Mouse (Mus musculus) CD4-positive, CD25-positive, alpha-beta regulatory T cell, adult 4 months (primary cell): ENCODE results near the gene March4. TPM values are rescaled to one million over a fixed set of nuclear protein-coding genes. Genes with fewer than 3 reads are reported as not detected.

Experiments
- ATAC-seq: one replicate; pipeline ENCODE4 v1.8.0; 2017
- polyA plus RNA-seq, 2 experiments: library from polyadenylated mRNA; unstranded; fragments of 100-300 nt; shearing (Covaris generic); gene quantifications; one replicate each; pipeline ENCODE4 v1.2.1; 2017

March4 gene
- polyA plus RNA-seq, 2 experiments from 2014 or later, result not detected

DNA sequence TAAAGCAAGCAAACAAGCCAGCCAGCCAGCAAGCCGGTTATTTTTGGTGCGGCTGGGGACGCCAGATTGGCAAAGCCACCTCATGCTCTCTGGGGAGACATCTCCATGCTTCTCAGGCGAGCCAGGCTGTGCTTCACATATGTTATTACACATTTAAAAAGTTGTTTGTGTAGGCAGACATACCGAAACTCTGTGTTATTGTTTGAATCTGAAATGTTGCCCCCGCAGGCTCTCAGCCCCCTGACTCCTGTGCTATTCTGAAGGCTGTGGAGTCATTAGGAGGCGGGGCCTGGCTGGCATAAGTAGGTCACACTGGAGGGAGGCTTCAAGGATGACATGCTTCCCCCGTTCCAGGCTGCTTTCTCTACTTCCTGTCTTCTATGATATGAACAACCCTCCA, 97.6 kb downstream of the March4 start:
- ATAC-seq, result no peak

DNA sequence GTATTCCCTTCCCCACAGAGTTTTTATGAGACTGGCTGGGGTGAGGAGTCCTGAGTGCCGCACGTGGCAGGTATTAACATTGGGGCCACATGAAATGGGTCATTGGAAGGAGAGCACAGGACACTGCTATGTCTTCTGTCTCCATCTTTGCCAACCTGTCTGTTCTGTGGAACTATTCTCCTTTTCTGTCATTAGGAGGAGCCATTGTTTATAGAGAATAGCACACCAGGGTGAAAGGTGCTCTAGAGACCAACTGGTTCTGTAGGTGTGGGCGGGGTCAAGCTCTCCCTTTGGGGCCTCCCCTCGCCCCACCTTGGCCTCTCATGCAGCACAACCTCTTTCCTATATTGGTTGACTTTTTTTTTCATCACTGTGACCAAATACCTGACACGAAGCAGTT, 99.8 kb downstream of the March4 start:
- ATAC-seq, result no peak

DNA sequence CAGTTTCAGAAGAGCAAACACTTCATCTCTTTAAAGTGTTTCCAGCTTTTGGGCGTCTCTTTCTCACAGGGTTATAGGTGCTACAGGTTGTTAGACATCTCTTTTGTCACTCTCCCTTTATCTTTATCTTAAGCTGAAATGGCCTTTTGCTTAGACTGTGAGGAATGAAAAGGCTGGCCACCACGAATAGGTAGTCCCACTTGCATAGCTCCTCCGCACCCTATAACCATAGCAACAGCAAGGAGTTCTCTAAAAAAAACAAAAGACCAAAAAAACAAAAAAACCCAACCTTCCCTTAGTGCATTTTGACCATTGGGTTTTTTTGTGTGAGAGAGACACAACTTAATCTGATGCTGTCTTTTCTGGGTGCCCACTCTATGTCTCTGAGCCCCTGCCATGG, 102.2 kb downstream of the March4 start:
- no peak for ATAC-seq

DNA sequence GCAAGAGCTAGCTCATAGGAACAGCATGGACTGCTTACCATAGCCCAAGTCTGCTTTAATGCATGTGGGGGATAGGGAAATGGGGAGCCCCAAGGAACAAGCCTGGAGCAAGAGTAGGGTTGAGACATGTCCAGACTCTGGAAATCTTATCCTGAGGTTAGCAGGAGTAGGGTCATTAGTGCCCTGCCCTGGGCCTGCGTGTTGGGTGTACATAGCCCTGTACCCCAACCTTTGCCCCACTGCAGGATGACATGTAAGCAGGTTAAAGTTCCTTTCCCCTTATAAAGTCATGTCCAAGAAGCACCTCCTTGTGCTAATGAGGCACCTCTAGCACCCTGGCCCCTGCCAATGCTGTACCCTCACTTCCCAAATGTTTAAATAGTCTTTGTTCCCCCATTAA, 104.2 kb downstream of the March4 start:
- ATAC-seq, result no peak

DNA sequence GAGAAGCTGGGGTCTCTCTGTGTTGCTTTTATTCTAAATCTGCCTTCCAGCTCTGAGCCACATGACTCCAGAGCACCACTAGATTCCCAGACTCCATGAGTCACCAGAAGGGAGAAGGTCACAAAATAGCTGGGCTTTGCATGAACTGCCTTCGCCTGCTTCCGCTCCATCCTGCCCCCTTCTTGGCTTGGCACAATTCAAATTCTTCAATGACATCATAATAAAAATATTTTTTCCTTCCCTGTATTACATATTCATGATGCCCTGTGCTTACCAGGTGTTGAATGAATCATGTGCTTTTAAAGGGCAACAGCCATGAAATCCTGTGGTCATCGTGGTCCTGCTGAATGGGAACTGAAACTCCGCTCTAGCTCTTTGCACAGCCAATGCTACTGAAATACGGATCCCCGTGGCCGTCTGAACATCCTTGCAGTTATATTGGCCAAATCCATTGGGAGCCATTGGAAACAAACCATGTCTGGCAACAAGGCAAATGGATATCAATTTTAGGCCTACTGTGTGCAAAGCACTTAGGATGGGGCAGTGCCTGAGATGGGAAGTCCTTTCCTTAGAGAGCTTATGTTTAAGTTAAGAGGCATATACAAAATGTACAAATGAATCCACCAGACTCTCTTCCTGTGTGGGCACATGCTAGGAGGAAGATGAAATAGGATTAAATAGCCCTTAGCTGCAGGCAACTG, 107.5 kb downstream of the March4 start:
- ATAC-seq, result no peak

DNA sequence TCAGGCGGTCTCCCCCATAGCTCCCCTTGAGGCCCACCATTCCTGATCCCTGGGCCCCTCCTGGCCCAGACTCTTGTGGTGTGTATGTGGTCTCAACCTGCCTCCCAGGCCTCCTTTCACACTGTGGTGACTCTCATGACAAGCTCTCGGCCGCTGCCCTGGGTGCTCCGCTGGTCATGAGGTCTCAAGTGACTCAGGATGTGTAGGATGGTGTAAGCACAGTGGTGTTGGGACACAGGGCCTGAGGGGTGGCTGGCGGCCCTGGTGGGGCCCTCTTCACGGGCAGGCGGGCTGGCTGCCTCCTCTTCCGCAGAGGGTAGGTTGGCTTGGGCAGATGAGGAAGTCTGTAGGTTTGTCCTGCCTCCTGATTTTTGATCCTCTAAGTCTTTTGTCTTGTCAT, 108.2 kb downstream of the March4 start:
- no peak for ATAC-seq

DNA sequence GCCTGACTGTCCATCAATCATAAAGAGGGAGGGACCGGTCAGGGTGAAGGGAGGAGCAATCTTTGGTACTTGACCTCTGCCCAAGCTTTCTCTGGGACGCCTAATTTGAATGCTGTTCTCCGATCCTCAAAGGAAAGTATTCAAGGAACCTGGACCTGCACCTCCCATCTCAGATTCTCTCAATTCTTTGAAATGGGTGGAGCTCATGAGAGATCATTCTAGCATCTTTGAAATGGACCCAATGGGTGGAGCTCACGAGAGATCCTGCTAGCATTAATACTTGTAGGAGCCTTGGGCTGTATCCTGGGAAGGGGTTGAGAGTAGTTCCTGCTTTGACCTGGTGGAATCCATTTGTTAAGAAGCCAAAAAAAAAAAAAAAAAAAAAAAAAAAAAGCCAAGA, 110.3 kb downstream of the March4 start:
- no peak for ATAC-seq

DNA sequence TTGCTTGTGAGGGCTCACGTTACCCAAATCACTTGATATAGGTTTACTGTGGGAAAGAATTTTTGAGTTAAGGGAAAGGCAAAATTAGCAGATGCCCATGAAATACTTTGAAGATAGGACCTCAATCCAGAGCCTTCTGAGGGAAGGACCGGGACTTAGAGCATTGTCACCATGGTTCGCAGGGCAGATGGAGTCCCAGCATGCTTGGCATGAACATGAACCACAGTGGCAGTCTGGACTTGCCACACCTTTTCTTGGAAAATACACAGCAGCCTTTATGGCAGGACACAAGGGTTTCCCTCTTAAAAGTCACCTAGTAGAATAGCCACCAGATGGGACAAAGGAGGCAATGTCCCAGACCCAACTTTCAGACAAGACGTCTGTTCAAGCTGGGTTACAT, 114.6 kb downstream of the March4 start:
- no peak for ATAC-seq

DNA sequence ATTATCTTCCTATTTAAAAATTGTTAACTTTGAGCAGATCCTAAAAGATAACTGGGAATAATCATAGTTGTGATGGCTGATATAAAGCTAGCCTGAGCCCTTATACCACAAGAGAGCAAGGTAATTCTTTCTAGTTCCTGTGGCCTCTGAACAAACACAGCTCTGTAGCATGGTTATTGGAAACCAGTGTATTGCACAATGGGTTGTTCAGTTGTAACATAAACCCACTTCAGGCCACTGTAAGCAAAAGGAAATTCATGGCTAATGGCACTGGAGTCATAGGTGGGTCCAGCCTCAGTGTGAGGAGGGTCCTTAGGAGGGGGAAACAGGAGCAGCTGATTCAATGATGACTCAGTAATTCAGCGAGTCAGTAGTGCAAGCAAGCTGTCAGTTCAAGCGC, 116.5 kb downstream of the March4 start:
- ATAC-seq, result no peak

DNA sequence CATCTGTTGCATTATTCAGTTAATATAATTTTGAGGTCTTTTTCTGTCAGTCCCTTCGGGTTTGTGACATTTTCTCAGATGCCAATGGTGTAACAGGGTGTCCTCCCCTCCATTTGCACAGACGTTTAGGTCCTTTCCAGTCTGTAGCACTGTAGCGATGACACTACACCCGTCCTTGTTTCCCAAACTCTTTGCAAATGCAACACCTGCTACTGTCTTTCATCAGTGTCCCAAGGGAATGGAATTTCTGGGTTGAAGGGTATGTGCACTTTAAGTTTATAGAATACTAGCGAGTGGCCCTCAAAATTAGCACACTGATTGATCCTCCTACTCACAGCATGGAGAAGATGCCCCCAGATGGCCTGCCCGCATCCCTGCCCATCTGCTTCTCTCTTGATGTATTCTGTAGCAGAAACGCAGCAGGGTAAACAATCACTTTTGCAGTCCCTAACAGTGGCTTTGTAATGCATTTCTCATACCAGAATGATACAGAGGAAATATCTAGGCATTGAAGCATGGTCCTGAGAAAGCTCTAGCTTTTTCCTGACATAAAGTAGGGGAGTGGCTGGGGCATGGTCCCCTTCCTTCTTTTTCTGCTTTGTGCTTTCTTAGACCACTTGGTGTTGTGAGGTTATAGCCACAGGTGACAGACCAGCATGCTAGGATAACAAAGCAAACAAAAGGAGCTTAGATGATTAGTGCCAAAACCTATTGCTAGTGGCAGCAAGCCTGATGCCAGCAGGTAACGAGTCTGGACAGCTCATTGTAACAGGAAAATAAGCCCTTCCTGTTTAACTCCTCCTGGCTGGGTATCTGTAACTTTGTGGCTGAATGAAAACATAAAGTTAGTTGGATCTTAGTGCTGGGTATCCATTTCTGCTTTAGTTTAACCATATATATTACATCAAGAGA, 117.7 kb downstream of the March4 start:
- ATAC-seq, result no peak

DNA sequence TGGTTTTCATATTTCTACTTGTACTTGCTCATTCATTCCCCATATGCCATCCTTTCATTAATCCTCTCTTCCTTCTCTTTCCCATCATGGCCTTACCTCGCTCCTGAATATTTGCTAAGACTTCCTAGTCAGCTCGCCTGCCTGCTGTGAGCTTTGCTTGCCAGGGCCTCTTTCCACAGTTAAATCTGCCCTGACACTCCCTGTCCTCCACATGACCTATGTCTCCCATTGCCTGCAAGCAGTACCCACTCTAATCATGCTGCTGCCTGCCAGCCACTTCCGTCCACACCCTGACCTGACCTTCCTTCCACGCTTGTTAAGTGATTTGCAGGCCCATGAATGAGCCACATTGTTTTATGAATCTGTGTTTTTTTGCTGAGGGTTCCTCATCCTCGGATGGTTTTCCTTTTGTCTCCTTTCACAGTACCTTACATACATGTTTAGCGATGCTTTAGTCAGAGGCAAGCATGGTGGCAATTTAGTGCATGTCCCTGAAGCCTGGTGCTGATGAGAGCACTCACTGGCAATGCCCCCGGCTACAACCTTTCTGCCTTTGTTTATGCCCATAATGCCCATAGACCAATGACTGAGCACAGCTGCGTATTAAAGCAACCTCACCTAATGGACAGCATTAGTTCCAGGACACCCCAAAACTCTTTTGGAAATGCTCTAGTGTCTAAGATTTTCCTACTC, 122.0 kb downstream of the March4 start:
- no peak for ATAC-seq

DNA sequence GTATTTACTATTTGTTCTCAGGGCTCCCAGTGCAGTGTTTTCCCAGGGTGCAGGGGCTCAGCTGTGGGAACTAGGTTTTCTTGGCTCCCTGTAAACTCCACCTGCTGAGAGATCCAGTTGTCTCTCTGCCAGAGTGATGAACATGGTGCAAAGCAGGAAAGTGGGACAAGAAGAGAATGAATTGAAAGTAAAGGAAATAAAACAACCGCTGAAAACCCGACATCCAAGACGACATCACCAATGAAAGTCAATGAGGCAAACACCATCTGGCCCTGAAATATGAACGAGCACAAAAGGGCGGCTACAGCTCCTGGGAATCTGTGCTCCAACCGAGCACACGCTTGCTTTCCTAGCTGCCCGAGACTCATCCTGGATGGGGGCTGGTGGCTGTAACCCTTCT, 122.6 kb downstream of the March4 start:
- ATAC-seq, result no peak

DNA sequence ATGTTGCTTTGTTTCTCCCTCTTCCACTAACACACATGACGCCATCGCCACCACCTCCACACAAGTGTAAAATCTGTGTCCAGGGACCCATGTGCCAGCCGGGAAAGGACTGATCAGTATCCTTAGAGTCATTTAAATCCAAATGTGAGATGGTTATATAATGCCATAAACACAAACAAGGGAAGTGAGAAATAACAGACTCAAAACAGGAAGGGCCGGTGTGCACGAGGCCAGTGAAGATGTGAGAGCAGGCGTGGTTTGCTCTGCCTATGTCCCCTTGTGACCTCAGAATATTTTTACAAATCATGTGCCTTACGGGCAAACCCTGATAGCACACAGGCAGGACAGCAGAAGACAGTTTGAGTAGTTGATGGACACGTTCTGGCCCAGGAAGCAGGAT, 123.5 kb downstream of the March4 start:
- no peak for ATAC-seq

DNA sequence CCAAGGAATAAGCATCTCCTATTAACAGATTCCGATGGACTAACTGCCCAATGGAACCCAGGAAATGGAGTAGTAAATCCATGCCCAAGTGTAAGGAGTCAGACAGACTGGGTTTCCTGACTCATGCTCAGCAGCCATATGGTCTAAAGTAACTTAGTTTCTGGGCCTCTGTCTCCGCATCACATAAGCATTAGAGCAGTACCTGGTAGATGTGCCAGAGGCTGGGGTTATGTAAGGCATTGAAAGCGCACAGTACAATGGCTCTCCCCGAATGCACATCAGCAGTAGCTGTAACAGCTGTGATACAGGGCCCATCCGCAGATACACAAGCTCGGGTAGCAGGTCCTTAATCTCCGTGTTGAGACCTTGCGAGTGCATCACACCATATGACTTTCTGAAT, 125.6 kb downstream of the March4 start:
- ATAC-seq, result no peak

DNA sequence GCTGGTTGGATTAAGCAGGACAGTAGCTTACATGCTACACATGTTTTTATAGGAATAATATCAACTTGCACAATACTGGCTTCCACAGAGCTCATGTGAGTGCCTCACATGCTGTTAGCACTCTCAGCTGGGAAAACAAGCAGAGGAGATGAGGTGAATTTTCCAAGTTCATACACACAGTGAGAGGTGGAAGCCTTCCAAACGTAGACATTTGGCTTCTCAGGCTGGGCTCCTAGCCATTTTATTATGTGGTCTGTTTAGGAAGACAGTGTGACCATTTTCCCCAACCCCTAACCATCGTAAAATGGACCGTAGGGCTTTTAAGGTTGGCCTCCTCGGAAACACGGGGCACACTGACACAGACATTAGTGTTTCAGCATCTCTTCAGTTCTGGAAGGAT, 126.8 kb downstream of the March4 start:
- ATAC-seq, result no peak

DNA sequence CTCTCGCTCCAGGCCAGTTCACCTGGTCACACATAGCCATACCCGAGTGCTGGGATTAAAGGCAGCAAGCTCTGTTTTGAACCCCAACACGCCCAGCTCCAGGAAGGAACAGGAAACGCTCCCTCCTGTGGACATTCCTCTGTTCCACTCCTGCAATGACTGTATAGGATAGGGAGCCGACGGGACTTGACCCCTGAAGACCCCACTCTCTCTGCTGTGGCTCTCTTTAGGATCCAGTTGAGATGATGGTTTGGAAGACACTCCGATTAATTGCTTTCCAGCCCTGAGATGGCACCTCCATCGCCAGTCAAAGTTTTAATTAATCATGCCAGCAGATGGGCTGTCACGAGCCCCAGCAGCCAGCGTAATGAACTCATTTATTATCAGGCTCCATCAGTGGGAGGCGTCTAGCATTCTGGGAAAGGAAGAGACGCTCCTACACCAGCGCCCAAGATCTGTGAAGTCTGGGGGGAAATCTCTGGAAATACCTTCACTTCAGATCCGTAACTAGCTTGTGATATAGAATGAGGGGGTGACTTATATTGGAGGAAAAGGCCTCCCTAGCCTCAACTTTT, 130.1 kb downstream of the March4 start:
- ATAC-seq, result no peak

DNA sequence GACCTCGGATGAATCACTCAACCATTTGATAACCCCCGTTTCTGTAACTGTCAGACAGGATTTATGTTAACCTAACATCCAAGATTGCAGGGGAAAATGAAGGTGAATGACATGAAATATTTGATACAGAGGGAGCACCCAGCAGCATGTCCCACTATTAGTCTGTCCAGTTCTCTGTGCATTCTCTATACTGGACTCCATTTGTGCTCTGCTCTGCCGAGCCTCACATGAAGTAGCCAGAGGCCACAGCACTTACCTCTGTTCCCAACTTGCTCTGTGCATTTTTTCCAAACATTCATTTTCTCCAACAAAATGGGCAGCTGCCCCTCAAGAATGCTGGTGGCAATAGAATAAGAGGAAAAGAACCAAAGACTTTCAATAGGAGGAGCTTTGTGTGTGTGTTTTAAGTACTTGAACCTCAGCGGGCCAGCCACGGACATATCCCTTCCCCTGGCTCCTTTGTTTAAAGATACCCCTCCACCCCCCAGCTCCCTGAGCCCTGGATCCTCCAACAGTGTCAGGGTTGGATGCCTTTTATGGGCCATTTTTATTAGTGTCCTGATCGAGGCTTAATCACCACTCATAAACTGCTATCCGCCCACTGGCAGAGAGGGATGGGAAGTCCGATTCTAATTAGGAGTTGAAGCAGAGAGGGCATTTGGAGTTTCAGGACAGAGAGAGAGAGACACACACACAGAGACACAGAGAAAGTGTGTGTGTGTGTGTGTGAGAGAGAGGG, 135.2 kb downstream of the March4 start:
- ATAC-seq, result no peak

DNA sequence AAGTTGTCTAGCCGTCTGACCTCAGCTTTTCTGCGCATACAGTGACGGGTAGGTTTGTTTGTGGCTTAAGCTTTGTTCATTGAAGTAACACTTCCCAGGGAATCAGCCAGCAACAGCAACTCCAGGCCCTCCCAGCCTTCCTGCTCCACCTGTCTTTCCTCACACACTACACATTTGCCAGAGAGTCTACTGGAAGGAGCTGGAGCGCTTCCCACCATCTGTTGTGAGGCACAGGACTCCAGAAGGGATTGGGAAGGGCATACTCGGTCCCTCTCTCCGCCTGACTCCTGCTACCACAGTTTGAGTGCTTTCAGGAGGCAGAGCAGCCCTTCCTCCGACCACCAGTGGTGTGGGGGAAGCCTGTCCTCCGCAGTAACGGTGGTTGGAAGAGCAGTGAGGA, 136.1 kb downstream of the March4 start:
- no peak for ATAC-seq

DNA sequence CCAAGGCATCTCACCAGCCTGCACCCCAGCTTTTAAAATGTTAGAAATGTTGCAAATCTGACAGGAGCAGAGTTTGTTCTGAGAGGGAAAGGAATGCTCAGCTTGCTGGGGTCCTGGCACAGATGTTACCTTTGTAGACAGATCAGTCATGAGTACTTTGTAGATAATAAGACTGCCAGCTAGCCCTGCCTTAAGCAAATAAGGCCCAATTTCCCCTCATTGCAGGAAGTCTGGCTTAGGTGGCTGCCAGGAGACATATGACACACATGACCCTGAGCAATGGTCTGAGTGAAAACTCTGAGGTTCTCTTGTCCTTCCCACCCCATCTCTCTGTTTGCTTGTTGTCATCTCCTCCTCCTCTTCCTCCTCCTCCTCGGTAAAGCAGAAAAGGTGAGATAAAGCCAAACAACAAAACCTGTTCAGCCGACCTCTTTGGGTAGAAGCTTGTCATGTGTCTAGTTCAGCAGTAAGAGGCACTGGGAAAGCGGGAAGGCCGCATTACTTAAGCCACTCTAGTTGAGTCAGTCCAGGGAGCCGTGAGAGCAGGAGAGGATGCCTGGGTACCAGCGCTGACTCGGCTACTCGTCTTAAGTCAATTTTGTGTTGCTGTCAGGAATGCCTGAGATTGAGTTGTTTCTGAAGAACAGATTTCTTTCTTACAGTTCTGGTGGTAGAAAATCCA, 136.9 kb downstream of the March4 start:
- ATAC-seq, result no peak

DNA sequence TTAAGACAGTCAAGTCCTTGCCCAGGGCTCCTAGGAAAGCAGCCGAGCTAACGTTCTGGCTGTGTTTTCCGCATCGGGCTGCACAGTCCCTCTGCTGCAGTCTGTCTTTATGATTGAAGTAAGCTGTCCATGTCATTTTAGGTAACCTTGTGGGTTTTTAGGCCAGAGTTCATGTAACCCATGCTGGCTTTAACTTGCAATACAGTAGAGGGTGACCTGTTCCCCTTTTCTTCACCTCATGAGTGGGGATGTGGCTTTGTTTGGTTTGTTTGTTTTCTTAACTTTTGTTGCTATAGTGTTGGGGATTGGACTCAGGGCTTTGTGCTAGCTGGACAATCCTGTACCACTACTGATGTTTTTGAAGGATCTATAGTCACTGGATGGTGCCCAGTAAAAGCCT, 146.3 kb downstream of the March4 start:
- no peak for ATAC-seq

DNA sequence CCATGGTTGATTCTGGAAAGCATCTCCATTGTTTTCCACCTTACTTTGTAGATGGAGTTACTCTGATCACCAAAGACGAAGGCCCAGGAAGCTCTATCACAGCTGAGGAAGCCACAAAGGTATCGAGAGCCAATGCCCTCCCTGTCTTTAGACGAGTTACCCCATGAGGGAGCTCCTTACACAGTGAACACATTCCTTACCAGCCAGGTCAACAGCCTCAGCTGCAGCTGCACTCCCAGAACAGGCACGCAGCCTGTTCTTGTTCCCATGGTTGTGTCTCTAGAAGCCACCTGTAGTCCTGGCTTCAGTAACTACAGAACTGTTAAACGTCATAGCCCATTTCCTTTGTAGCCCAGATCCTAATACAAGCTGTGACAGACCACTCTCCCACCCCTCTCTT, 153.1 kb downstream of the March4 start:
- no peak for ATAC-seq

DNA sequence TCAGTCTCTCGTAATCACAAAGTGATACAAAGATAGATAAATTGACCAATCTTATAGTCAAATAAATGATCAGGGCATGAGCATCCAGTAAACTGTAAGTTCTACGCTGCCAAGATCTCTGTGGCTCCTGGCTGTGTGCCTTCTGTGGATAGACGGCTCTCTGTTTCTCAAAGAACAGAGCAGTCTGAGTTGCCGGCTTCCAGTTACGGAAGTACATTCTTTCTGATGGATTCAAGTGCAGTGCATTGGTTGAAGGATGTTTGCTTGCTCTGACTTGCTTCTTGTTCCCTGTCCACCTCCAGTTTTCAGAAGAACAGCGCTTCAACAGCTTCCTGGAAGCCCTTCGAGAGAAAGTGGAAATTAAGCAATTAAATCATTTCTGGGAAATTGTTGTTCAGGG, 153.7 kb downstream of the March4 start:
- no peak for ATAC-seq
